Mouse (Mus musculus): Measurements from ENCODE around the gene Gnas.

The Gnas gene

DNA sequence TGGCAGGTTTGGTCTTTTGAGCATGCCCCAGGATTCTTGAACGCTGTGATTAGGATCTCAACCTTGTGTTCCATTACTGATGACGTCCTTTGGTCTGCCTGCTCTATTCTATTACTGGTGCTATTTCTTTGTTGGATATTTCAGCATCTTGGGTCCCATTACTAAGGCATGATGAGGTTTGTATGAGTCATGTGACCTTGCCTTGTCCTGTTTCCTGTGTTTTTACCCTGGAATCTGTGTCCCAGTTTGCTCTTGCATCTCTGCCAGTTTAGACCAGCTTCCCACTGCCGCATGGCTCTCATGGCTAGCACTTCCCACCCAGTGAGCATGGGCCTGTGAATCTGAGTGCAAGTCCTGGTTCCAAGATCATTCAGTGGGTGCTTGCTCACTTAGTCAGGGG lies 107.8 kb downstream of the Gnas start:
- no peak for DNase-seq

DNA sequence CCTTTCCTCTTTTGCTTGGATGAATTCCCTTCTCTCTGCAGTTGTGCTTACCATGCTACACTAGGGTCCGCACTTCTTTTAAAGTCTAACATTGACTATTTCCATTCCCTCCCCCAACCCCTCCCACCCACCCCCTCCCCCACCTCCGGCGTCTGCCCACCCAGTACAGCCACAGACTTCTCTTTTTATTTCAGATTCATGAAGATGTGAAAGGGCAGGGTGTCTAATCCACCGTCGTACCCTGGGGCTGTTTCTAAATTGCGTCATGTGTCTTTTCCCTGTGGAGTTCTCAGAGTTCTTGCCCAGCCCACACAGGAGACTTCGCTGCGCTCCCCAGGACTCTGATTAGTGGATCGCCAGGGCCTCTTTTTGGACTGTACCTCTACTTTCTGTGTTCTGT lies 108.4 kb downstream of the Gnas start:
- no peak for DNase-seq

- no peak for DNase-seq
Observed at GRCm38 (mm10) chr2:174393383-174393782, 109.3 kb downstream of the Gnas start.

Measured in lung, postnatal 36 days (tissue).